Mouse (Mus musculus): ENCODE measurements around the gene Herc3.

- no peak for TF ChIP-seq CTCF (IDR thresholded peaks at IDR 0.05)
- TF ChIP-seq POLR2A (IDR thresholded peaks at IDR 0.05; ENCODE audit: insufficient read depth, low read depth, low read length), result no peak
Measured at GRCm38 (mm10) chr6:58889917-58890316, 58.7 kb downstream of the Herc3 start.
